Mouse (Mus musculus) lung, postnatal 14 days (tissue): ENCODE measurements around the gene Ctnnd1.
A peak's percentile ranks its signal among the peaks of the same experiment; 100 is the strongest.
"Not testable (repeated sequence)": the region's sequence is repeated elsewhere in the genome, so short reads cannot be mapped to it uniquely, and the experiment has no call there.

Experiments
- DNase-seq: peaks from one replicate; pipeline ENCODE4 v3.0.0; 2021

Ctnnd1 gene

GRCm38 (mm10) chr2:84650464-84651195 is at the start of gene Ctnnd1:
TSS of gene Ctnnd1 (minus strand) at chr2:84650765.
- peak; percentile 86 for DNase-seq

- no peak for DNase-seq
These were observed 44.6 kb upstream of the Ctnnd1 start for GRCm38 (mm10) chr2:84695007-84695695.

- DNase-seq = no peak
These were observed 39.5 kb upstream of the Ctnnd1 start for GRCm38 (mm10) chr2:84690050-84690449.

GRCm38 (mm10) chr2:84688080-84688844 is 37.7 kb upstream of the Ctnnd1 start:
- no peak for DNase-seq

GRCm38 (mm10) chr2:84682605-84683183 is 32.1 kb upstream of the Ctnnd1 start:
- DNase-seq = no peak

- no peak for DNase-seq
These were observed 28.5 kb upstream of the Ctnnd1 start, which contains the start of gene Tmx2 for GRCm38 (mm10) chr2:84679016-84679415. TSS of gene Tmx2 (minus strand) at chr2:84679140.

GRCm38 (mm10) chr2:84677968-84678880 is 27.7 kb upstream of the Ctnnd1 start, which contains the start of the genes Gm28635 and Med19:
TSS of gene Gm28635 (minus strand) at chr2:84678041.
TSS of gene Med19 (plus strand) at chr2:84678402.
- DNase-seq = peak; percentile 92

GRCm38 (mm10) chr2:84677270-84677967 is 26.9 kb upstream of the Ctnnd1 start:
- DNase-seq = no peak

- DNase-seq = not testable (repeated sequence)
These were observed 21.0 kb upstream of the Ctnnd1 start for GRCm38 (mm10) chr2:84671535-84671934.

- DNase-seq = peak; percentile 82
These were observed 20.0 kb upstream of the Ctnnd1 start, which contains the start of gene Selenoh for GRCm38 (mm10) chr2:84670569-84670933. TSS of gene Selenoh (minus strand) at chr2:84670770.

- DNase-seq = peak; percentile 35
These were observed 19.4 kb upstream of the Ctnnd1 start for GRCm38 (mm10) chr2:84669828-84670568.

GRCm38 (mm10) chr2:84666081-84666480 is 15.5 kb upstream of the Ctnnd1 start:
- no peak for DNase-seq

- DNase-seq = peak; percentile 70
These were observed 12.3 kb upstream of the Ctnnd1 start for GRCm38 (mm10) chr2:84662866-84663265.

- peak; percentile 67 for DNase-seq
These were observed 9.7 kb upstream of the Ctnnd1 start for GRCm38 (mm10) chr2:84660253-84660652.

GRCm38 (mm10) chr2:84658806-84659205 is 8.2 kb upstream of the Ctnnd1 start, which contains the start of gene Btbd18:
TSS of gene Btbd18 (plus strand) at chr2:84659079.
- no peak for DNase-seq

GRCm38 (mm10) chr2:84655864-84656263 is 5.3 kb upstream of the Ctnnd1 start:
- no peak for DNase-seq

GRCm38 (mm10) chr2:84653354-84653753 is 2.8 kb upstream of the Ctnnd1 start:
- DNase-seq = no peak

- no peak for DNase-seq
These were observed 891 bp downstream of the Ctnnd1 start for GRCm38 (mm10) chr2:84649674-84650073.

- no peak for DNase-seq
These were observed 2.2 kb downstream of the Ctnnd1 start for GRCm38 (mm10) chr2:84648369-84648768.

- DNase-seq = no peak
These were observed 3.5 kb downstream of the Ctnnd1 start for GRCm38 (mm10) chr2:84647051-84647568.
